Comparison of ENCODE assay signal across 8 mouse cellular contexts in genomic region chr7:105640894-105641255, GRCm38 (mm10). TPM values are rescaled to one million over a fixed set of nuclear protein-coding genes. Genes with fewer than 3 reads are reported as not detected.
DNase-seq lines count a peak whose midpoint lies in the region; ATAC-seq and TF ChIP-seq lines count a peak whose summit lies in the region.

No protein-coding gene starts in this region.

- WGBS in forebrain, embryonic 13.5 days, result 0% methylated on average over 18 of the region's 18 CpGs
- WGBS in kidney, postnatal 0 days, result under 1% methylated on average over 18 of the region's 18 CpGs
- 2% methylated on average over 18 of the region's 18 CpGs for WGBS in midbrain, embryonic 15.5 days

- H3K9ac ChIP-seq in forebrain, embryonic 13.5 days, result peak overlapping the region; percentile 92
- H3K9ac ChIP-seq in kidney, postnatal 0 days (ENCODE audit: low read depth, low read length), result peak overlapping the region; percentile 66
- H3K9ac ChIP-seq in midbrain, embryonic 15.5 days, result peak overlapping the region; percentile 72

- no peaks in the 10 kb centered on the region for H3K9me3 ChIP-seq in forebrain, embryonic 13.5 days (replicated peaks)
- no peaks in the 10 kb centered on the region for H3K9me3 ChIP-seq in kidney, postnatal 0 days (replicated peaks; ENCODE audit: low read length)
- H3K9me3 ChIP-seq in midbrain, embryonic 15.5 days, result no peaks in the 10 kb centered on the region

- H3K4me1 ChIP-seq in forebrain, embryonic 13.5 days, result peaks cover 22% of the 10 kb centered on the region
- peaks cover 15% of the 10 kb centered on the region for H3K4me1 ChIP-seq in kidney, postnatal 0 days (replicated peaks; ENCODE audit: insufficient read depth, low read length)
- H3K4me1 ChIP-seq in midbrain, embryonic 15.5 days, result peaks cover 25% of the 10 kb centered on the region

- no peak for ATAC-seq in forebrain, embryonic 13.5 days
- ATAC-seq in kidney, postnatal 0 days (replicated peaks; ENCODE audit: low FRiP score, low read depth), result no peak; the same call in 1 of the 2 replicates
- no peak for ATAC-seq in midbrain, embryonic 15.5 days (replicated peaks)
- no peak for ATAC-seq in granulocyte monocyte progenitor cell, adult 5-6 weeks (replicated peaks; ENCODE audit: poor library complexity, severe bottlenecking)

- peaks cover 34% of the 10 kb centered on the region for H3K36me3 ChIP-seq in forebrain, embryonic 13.5 days (ENCODE audit: poor library complexity, severe bottlenecking)
- H3K36me3 ChIP-seq in kidney, postnatal 0 days (ENCODE audit: insufficient read depth, low read length), result peaks cover 28% of the 10 kb centered on the region; the same call in 1 of the 2 replicates
- H3K36me3 ChIP-seq in midbrain, embryonic 15.5 days (replicated peaks), result peaks cover 11% of the 10 kb centered on the region; the same call in 1 of the 2 replicates

- peak overlapping the region; percentile 98 for H3K4me2 ChIP-seq in forebrain, embryonic 13.5 days
- peak overlapping the region; percentile 79 for H3K4me2 ChIP-seq in kidney, postnatal 0 days (ENCODE audit: low read length)
- peak overlapping the region; percentile 99 for H3K4me2 ChIP-seq in midbrain, embryonic 15.5 days

- H3K4me3 ChIP-seq in forebrain, embryonic 13.5 days, result peak overlapping the region; percentile 74
- H3K4me3 ChIP-seq in kidney, postnatal 0 days (replicated peaks; ENCODE audit: low read depth, low read length), result peak overlapping the region; percentile 57
- peak overlapping the region; percentile 78 for H3K4me3 ChIP-seq in midbrain, embryonic 15.5 days

- no peaks in the 10 kb centered on the region for H3K27me3 ChIP-seq in forebrain, embryonic 13.5 days
- H3K27me3 ChIP-seq in kidney, postnatal 0 days (ENCODE audit: insufficient read depth, low read length), result no peaks in the 10 kb centered on the region
- H3K27me3 ChIP-seq in midbrain, embryonic 15.5 days (replicated peaks), result no peaks in the 10 kb centered on the region

- TF ChIP-seq CTCF in kidney, postnatal 0 days (IDR thresholded peaks at IDR 0.05; ENCODE audit: low read depth), result no peak

- H3K27ac ChIP-seq in forebrain, embryonic 13.5 days, result peak overlapping the region; percentile 75
- peak overlapping the region; percentile 83 for H3K27ac ChIP-seq in kidney, postnatal 0 days
- H3K27ac ChIP-seq in midbrain, embryonic 15.5 days, result peak overlapping the region; percentile 88

- peak; percentile 45 for DNase-seq in kidney, adult 18-20 months
- no peak for DNase-seq in kidney, postnatal 14 days
- peak; percentile 31 for DNase-seq in ZHBTc4 (ENCODE audit: low read depth, low spot score)
- DNase-seq in kidney, postnatal 0 days (ENCODE audit: low spot score), result no peak
- no peak for DNase-seq in left cerebral cortex, adult 9 months (ENCODE audit: low spot score in 2 of 2)

RNA-seq across cellular contexts. Expression of gene Gm45799, which starts 0.5 kb away (rescaled TPM):
- polyA plus RNA-seq in forebrain, embryonic 13.5 days (2015; fragmentation: Nextera tagmentation; extraction: Ambion mirVana), result 7.7 and 17.8 TPM in 2 replicates
- polyA plus RNA-seq in kidney, postnatal 0 days (2015; fragmentation: Nextera tagmentation; extraction: Ambion mirVana), result 33.7 and 35.8 TPM in 2 replicates
- polyA plus RNA-seq in midbrain, embryonic 15.5 days (2015; fragmentation: Nextera tagmentation; extraction: Ambion mirVana), result 12.8 and 18.7 TPM in 2 replicates
- total RNA-seq in granulocyte monocyte progenitor cell, adult 5-6 weeks (2014; fragmentation: Nextera tagmentation), result 28.7 TPM in 1 of 2 replicates, not detected in the other
- 0.99 TPM in 1 of 2 replicates, not detected in the other for total RNA-seq in granulocyte monocyte progenitor cell, adult 5-6 weeks (2017)

RNA-seq across cellular contexts. Expression of gene Arfip2, which starts 0.7 kb away (rescaled TPM):
- 76.1 and 76.4 TPM in 2 replicates for polyA plus RNA-seq in forebrain, embryonic 13.5 days (2015; fragmentation: Nextera tagmentation; extraction: Ambion mirVana)
- polyA plus RNA-seq in kidney, postnatal 0 days (2015; fragmentation: Nextera tagmentation; extraction: Ambion mirVana), result 72.0 and 76.6 TPM in 2 replicates
- 86.7 and 96.9 TPM in 2 replicates for polyA plus RNA-seq in midbrain, embryonic 15.5 days (2015; fragmentation: Nextera tagmentation; extraction: Ambion mirVana)
- 23.8 and 31.4 TPM in 2 replicates for total RNA-seq in granulocyte monocyte progenitor cell, adult 5-6 weeks (2014; fragmentation: Nextera tagmentation)
- total RNA-seq in granulocyte monocyte progenitor cell, adult 5-6 weeks (2017), result 47.1 and 85.6 TPM in 2 replicates

RNA-seq across cellular contexts. Expression of gene Timm10b, which starts 1.0 kb away (rescaled TPM):
- polyA plus RNA-seq in forebrain, embryonic 13.5 days (2015; fragmentation: Nextera tagmentation; extraction: Ambion mirVana), result 154 and 163 TPM in 2 replicates
- 219 and 230 TPM in 2 replicates for polyA plus RNA-seq in kidney, postnatal 0 days (2015; fragmentation: Nextera tagmentation; extraction: Ambion mirVana)
- polyA plus RNA-seq in midbrain, embryonic 15.5 days (2015; fragmentation: Nextera tagmentation; extraction: Ambion mirVana), result 127 and 140 TPM in 2 replicates
- total RNA-seq in granulocyte monocyte progenitor cell, adult 5-6 weeks (2014; fragmentation: Nextera tagmentation), result 39.1 and 49.7 TPM in 2 replicates
- total RNA-seq in granulocyte monocyte progenitor cell, adult 5-6 weeks (2017), result 72.1 and 77.6 TPM in 2 replicates

RNA-seq across cellular contexts. Expression of gene Trim3, which starts 7.5 kb away (rescaled TPM):
- 45.0 and 51.6 TPM in 2 replicates for polyA plus RNA-seq in forebrain, embryonic 13.5 days (2015; fragmentation: Nextera tagmentation; extraction: Ambion mirVana)
- 24.8 and 26.7 TPM in 2 replicates for polyA plus RNA-seq in kidney, postnatal 0 days (2015; fragmentation: Nextera tagmentation; extraction: Ambion mirVana)
- 106 and 107 TPM in 2 replicates for polyA plus RNA-seq in midbrain, embryonic 15.5 days (2015; fragmentation: Nextera tagmentation; extraction: Ambion mirVana)
- total RNA-seq in granulocyte monocyte progenitor cell, adult 5-6 weeks (2014; fragmentation: Nextera tagmentation), result 1.7 and 5.4 TPM in 2 replicates
- 1.4 and 5.0 TPM in 2 replicates for total RNA-seq in granulocyte monocyte progenitor cell, adult 5-6 weeks (2017)

RNA-seq across cellular contexts. Expression of gene Dnhd1, which starts 9.8 kb away (rescaled TPM):
- polyA plus RNA-seq in forebrain, embryonic 13.5 days (2015; fragmentation: Nextera tagmentation; extraction: Ambion mirVana), result 0.98 and 1.0 TPM in 2 replicates
- polyA plus RNA-seq in kidney, postnatal 0 days (2015; fragmentation: Nextera tagmentation; extraction: Ambion mirVana), result 0.09 and 0.91 TPM in 2 replicates
- polyA plus RNA-seq in midbrain, embryonic 15.5 days (2015; fragmentation: Nextera tagmentation; extraction: Ambion mirVana), result 1.00 and 2.7 TPM in 2 replicates
- 0.45 and 3.7 TPM in 2 replicates for total RNA-seq in granulocyte monocyte progenitor cell, adult 5-6 weeks (2014; fragmentation: Nextera tagmentation)
- 0.13 and 1.2 TPM in 2 replicates for total RNA-seq in granulocyte monocyte progenitor cell, adult 5-6 weeks (2017)

Comparison
In these comparisons a context has a peak if more than half of its experiments do, and no peak if none do; other contexts are left out.
1. DNase-seq: peak in kidney, adult 18-20 months (single experiment) and ZHBTc4 (single experiment); none in kidney, postnatal 14 days (single experiment), kidney, postnatal 0 days (single experiment) and left cerebral cortex, adult 9 months (0 of 2).
2. Peak in every context shown above with its lines, with median percentiles within 50 percentile points of each other: H3K27ac ChIP-seq, H3K4me2 ChIP-seq, H3K4me3 ChIP-seq and H3K9ac ChIP-seq.